Mouse (Mus musculus) small intestine, adult 2 months (tissue): ENCODE measurements around the gene Nr2f2. TPM values are rescaled to one million over a fixed set of nuclear protein-coding genes. Genes with fewer than 3 reads are reported as not detected.

ENCODE experiments used
- H3K27ac ChIP-seq: fragments of 200-500 bp; 2 replicates; pipeline ENCODE4 v1.5.1; 2012; ENCODE audit warnings: low read depth, low read length, control low read depth, inconsistent platforms; ENCODE audit not compliant: insufficient read depth
- H3K27me3 ChIP-seq: fragments of 200-500 bp; 2 replicates; pipeline ENCODE4 v1.6.1; 2012; ENCODE audit warnings: mild to moderate bottlenecking, moderate library complexity, low read length, inconsistent platforms; ENCODE audit not compliant: control insufficient read depth, insufficient read depth
- H3K36me3 ChIP-seq: fragments of 200-500 bp; 2 replicates; pipeline ENCODE4 v1.6.1; 2012; ENCODE audit warnings: mild to moderate bottlenecking, low read length, control low read depth, inconsistent platforms; ENCODE audit not compliant: control insufficient read depth, insufficient read depth
- H3K4me1 ChIP-seq: fragments of 200-500 bp; 2 replicates; pipeline ENCODE4 v1.6.1; 2012; ENCODE audit warnings: low read length, inconsistent platforms, mixed read lengths; ENCODE audit not compliant: control insufficient read depth, insufficient read depth, insufficient read length
- H3K4me3 ChIP-seq: fragments of 200-500 bp; 2 replicates; pipeline ENCODE4 v1.5.1; 2012; ENCODE audit warnings: low read depth, mild to moderate bottlenecking, control low read depth, inconsistent platforms, low read length, moderate library complexity
- CTCF ChIP-seq: fragments of 200-500 bp; IDR thresholded peaks from 2 replicates; pipeline ENCODE4 v1.5.1; 2012; ENCODE audit warnings: low read depth, mild to moderate bottlenecking, control low read depth, inconsistent platforms, low read length, moderate library complexity, mixed read lengths; ENCODE audit not compliant: insufficient replicate concordance, insufficient read length; ENCODE audit errors: extremely low read depth
- POLR2A ChIP-seq: fragments of 200-500 bp; IDR thresholded peaks from 2 replicates; pipeline ENCODE4 v1.6.1; 2012; ENCODE audit warnings: low read depth, mild to moderate bottlenecking, control low read depth, inconsistent platforms, low read length, moderate library complexity
- WGBS: fragments of 180-500 bp; shearing (Covaris S2); methylation state at CpG from one replicate; pipeline ENCODE4 v1.1.7; 2018; 5-methylcytosine and 5-hydroxymethylcytosine counted together
- polyA plus RNA-seq: library from polyadenylated mRNA; depleted of rRNA; stranded (reverse); fragments of >200 nt; gene quantifications from 2 replicates; pipeline ENCODE4 v1.2.3, GENCODE M21; 2012

Nr2f2 gene
- polyA plus RNA-seq, 1 experiment = 35.0 TPM

GRCm38 (mm10) chr7:70331243-70332063 is 35.1 kb downstream of the Nr2f2 start:
- Histone ChIP-seq H3K36me3 (no peaks in the 10 kb centered on the region), H3K27ac (no peak overlapping the region), H3K27me3 (peaks cover 61% of the 10 kb centered on the region), H3K4me1 (no peaks in the 10 kb centered on the region), H3K4me3 (peak overlapping the region; percentile 25)
- TF ChIP-seq CTCF = no peak
- TF ChIP-seq POLR2A = no peak
- WGBS = 1% methylated on average over 48 of the region's 48 CpGs

GRCm38 (mm10) chr7:70330761-70331242 is 35.7 kb downstream of the Nr2f2 start:
- no peaks in the 10 kb centered on the region for H3K4me1 ChIP-seq
- no peaks in the 10 kb centered on the region for H3K36me3 ChIP-seq
- TF ChIP-seq POLR2A (no peak), CTCF (no peak)
- H3K27me3 ChIP-seq = peaks cover 67% of the 10 kb centered on the region
- 10% methylated on average over 19 of the region's 19 CpGs for WGBS
- H3K4me3 ChIP-seq = no peak overlapping the region
- no peak overlapping the region for H3K27ac ChIP-seq

DNA sequence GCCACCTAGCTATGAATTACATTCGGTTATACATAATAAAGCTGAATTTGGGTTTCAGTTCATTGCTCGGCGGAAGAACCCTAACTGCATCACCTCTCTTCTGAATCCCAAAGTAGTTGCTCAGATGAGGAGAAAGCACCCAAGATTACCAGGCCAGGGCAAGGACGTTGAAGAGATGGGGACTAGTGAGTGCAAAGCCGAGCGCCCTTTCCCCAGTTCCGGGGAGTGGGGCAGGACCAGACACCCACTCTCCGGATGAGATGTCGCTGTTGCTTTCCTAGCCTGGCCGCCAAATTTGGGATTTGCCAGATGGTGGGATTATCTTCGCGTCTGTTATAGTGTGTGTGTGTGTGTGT is 36.4 kb downstream of the Nr2f2 start:
- Histone ChIP-seq H3K4me3 (no peak overlapping the region), H3K27ac (no peak overlapping the region), H3K27me3 (peaks cover 73% of the 10 kb centered on the region), H3K36me3 (no peaks in the 10 kb centered on the region), H3K4me1 (no peaks in the 10 kb centered on the region)
- no peak for TF ChIP-seq CTCF
- TF ChIP-seq POLR2A = no peak
- 15% methylated on average over 12 of the region's 12 CpGs for WGBS

- 22% methylated on average over 19 of the region's 19 CpGs for WGBS
- Histone ChIP-seq H3K4me3 (no peak overlapping the region), H3K27me3 (peaks cover 76% of the 10 kb centered on the region), H3K27ac (no peak overlapping the region), H3K4me1 (no peaks in the 10 kb centered on the region), H3K36me3 (no peaks in the 10 kb centered on the region)
- TF ChIP-seq CTCF (no peak), POLR2A (no peak)
Measured at GRCm38 (mm10) chr7:70329521-70330206, 36.9 kb downstream of the Nr2f2 start.

GRCm38 (mm10) chr7:70329037-70329516 is 37.5 kb downstream of the Nr2f2 start:
- Histone ChIP-seq H3K27ac (no peak overlapping the region), H3K36me3 (no peaks in the 10 kb centered on the region), H3K4me3 (no peak overlapping the region), H3K4me1 (no peaks in the 10 kb centered on the region), H3K27me3 (peaks cover 75% of the 10 kb centered on the region)
- TF ChIP-seq POLR2A (no peak), CTCF (no peak)
- WGBS = 17% methylated on average over 6 of the region's 6 CpGs

DNA sequence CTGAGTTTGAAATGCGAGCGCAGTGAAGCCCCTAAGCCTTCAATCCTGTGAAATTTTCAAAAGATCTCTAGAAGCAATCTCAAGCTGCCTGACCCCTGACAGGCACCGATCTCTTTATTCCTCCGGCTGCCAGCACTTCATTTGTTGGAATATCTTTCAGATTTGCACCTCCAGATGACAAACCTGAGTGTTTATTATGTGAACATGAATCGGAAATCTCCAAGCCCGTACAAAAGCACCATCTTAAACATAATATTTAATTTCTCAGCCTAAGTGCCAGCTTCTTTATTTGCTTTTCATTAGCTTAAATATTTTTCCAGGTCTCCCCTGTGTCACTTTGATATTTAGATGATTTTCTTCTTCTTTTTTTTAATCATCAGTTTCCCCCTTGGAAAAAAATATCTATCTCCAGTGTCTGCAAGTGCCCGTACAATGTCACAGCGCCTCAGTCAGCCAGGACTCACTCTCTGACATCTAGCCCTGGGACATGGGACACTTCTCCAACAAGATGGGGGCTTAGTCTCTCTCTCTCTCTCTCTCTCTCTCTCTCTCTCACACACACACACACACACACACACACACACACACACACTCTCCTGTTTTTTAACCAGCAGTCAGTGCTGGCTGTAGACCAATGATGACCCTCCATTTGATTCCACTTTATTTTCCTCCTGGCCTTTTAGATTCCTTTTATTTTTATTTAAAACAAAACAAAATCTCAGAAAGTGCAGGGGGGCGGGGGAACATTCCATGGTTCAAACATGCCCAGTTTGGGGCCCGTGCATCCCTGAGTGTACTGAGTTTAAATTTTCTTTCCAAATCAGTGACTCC is 38.1 kb downstream of the Nr2f2 start:
- 18% methylated on average over 10 of the region's 10 CpGs for WGBS
- Histone ChIP-seq H3K27ac (no peak overlapping the region), H3K4me3 (no peak overlapping the region), H3K27me3 (peaks cover 75% of the 10 kb centered on the region), H3K36me3 (no peaks in the 10 kb centered on the region), H3K4me1 (no peaks in the 10 kb centered on the region)
- no peak for TF ChIP-seq CTCF
- no peak for TF ChIP-seq POLR2A
